Mouse (Mus musculus) embryo, embryonic 10 days (tissue): ENCODE results near the gene Dlgap1.

ENCODE experiments used
- DNase-seq: peaks from one replicate; pipeline ENCODE4 v3.0.0-alpha.2; 2015; ENCODE audit warnings: low spot score

The Dlgap1 gene

DNA sequence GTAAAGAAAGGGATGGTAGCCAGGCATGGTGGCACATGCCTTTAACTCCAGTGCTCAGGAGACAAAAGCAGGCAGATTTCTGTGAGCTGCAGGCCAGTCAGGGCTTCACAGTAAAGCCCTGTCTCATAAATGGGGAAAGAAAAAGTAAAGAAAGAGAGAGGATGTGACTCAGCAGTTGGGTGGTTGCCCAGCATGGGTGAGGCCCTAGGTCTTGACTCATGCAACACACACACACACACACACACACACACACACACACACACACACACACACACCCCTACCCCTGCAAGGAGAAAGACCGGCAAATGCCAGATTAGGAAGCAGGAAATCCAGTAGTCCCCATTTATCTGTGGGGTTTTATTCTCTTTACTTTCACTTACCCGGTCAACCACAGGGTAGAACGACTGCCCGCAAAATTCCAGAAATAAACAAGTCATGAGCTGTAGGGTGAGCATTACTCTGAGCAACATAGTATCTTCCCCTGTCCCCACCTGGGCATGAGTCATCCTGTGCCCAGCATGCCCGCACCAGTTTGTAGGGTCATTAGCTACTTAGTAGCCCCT lies 759.9 kb downstream of the Dlgap1 start:
- DNase-seq, result no peak

DNA sequence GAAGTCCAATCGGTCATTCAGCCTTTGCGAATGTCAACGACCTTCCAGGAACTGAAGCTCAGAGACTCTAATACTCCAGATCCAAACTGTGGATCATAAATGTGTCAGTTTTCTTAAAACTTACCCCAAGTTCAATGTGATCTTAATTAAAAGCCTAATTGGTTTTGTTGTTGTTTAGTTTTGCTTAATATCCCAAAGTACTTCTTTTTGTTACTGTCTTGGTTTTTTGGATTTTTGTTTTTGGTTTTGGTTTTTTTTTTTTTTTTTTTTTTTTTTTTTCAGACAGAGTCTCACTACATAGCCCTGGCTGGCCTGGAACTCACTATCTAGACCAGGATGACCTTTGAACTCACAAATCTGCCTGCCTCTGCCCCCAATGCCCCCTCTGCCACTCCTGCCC lies 765.9 kb downstream of the Dlgap1 start:
- DNase-seq, result no peak

DNA sequence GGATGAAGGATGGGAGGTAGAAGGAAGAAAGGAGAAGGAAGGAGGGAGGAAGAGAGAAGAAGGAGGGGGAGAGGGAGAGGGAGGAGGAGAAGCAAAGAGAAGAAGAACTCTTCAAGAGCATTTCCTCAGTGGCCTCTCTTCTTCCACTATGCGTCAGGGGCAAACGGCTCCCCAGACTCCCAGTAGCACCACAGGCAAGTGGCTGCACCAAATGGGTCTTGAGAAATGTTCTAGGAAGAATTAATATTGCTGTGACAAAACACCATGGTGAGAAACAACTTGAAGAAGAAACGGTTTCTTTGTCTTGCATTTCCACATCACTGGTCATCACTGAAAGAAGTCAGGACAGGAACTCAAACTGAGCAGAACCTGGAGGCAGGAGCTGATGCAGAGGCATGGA lies 766.5 kb downstream of the Dlgap1 start:
- no peak for DNase-seq

DNA sequence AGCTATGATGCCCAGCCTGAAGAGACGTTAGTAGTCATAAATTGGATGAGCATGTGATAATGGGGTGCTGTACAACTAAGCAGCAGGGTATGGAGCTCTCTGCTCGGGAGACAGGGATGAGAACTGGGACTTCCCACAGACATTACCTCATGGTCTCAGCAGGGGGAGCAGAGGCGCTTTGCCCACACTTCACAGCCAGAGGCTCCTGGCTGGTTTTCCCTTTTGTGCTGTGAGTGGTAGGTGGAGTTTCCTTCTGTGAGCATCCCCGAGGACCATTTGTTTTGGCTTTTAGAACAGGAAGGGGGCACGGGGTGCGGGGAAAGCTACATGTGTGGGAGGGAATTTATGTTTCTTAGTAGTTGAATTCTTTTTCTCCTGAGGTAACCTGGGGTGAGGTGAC lies 768.6 kb downstream of the Dlgap1 start:
- DNase-seq, result peak; percentile 83

DNA sequence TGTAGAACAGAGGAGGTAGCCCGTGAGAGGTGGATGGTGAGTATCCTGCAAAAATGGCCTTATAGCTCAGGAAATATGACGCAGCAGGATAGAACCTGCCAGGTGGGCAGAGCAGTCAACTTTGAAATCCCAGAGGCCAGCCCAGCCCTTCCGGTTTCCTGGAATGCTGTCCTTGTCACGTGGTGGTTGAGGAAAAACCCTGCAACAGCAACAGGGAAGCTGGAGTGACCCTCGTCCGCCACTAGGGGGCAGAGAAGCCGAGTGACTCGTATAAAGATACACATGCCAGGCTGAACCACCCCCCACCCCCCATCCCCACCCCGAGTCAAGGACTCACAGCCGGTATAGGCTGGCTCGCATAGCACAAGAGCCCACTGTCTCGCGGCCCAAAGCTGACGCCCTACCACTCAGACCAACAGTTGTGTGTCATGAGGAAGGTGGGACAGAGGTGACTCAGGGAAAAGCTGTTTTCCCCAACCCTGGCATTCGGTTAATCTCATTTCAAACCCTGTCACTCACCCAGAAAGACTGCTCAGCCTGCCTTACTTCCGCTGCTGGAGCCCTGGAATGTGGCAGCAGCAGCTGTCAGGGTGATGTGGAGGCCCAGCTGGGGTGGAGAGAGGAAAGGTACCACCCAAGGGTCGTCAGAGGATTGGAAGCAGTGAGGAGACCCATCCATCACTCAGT lies 769.4 kb downstream of the Dlgap1 start:
- peak; percentile 94 for DNase-seq

DNA sequence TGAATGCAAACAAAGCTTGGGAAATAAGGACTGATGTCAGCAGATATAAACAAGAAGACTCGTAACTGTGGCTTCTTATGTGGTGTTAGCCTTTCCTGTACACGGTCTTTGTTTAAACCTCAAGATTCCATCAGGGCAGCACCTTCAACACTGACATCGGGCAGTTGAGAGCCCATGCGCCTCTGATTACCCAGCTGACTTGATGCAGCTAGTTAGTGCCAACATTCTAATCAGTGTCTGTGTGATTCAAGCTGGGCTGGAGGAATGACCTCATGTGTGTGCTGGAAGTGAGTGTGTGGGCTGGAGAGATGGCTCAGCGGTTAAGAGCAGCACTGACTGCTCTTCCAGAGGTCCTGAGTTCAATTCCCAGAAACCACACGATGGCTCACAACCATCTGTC lies 770.5 kb downstream of the Dlgap1 start:
- no peak for DNase-seq

DNA sequence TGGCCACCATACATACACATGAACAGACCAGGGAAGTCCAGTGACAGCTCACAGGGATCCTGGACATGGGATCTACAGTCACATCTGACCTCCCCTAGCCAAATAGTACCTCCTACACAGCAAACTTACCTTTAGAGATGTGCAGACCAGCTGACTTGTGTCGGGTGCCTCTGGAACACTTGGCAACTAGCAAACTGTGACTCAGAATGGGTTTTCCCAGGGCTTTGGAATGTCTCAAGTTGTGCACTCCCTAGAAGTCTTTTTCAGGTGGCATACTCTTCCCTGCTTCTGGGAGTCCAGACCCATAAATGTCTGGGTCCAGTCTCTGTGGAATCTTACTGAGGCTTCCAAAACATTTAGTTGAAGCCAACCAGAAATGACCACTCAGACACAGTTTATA lies 772.8 kb downstream of the Dlgap1 start:
- no peak for DNase-seq

DNA sequence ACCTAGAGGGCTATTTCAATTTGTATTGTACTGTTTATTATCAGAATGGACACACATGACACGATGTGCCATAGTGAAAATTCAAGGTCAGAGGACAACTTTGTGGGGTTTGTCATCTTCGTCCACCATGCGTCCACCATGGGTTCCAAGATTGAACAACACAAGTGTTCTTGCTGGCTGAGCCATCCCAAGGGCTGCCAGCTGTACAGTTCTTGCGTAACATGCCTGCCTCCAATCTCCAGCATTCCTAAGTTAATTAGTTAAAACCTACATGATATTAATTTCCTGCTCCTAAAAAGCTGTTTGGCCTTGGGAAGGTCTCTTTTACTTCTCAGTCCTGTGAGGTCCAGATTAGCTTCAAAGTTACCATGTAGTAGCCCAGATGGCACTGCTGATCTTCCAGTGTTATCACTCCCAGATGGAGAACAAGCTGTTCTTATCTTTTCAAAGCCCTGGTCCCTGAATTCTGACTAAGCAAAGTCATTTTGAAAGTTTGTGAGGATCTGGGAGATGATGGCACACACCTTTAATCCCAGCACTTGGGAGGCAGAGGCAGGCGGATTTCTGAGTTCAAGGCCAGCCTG lies 775.8 kb downstream of the Dlgap1 start:
- no peak for DNase-seq

DNA sequence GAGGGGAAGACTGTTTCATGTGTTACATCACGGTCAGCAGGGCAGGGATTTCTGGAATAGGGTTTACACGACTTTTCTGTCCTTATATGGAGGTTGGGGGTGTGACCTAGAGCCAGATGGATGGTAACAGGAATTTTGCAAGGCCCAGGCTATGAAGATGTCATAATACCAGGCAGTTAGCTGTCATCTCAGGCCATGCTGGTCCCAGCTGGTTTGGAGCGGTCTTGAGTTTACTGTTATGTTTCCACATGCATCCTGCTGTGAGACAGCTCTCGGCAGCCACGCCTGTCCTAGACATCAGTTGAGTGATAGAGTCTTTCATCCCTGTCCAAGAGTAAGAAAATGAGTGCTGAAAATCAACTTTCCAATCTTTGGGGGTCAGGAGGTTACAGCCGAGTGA lies 776.5 kb downstream of the Dlgap1 start:
- DNase-seq, result no peak

DNA sequence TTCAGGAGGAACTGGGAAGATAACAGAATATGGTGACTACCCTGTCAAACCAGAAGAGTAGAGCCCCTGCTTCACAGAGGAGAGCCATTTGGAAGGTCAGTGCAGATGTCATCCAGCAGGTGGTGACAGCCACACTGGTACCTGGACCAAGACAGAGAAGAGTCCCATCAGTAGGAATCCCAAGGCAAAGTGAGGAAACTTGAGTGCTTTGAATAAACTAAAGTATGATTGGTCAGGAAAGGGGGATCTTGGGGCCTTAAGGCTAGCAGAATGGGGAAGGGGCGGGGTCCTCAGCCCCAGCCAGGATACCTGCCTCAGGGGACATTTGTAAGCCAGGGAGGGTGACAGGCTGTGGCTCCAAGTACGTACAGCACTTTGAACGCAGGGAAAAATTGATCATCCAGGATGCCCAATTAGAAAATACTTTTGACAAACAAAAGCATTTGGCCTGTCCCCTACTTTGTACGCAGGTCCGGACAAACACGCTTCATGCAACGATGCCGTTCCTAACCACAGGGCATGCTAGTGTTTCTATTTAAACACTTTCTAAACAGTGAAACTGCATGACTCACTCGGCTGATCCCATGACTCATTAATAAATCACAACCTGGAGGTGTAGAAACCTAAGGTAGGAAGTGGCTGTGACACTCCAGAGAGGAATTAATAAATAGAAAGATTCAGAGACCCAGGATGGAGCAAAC lies 777.7 kb downstream of the Dlgap1 start:
- DNase-seq, result peak; percentile 39

DNA sequence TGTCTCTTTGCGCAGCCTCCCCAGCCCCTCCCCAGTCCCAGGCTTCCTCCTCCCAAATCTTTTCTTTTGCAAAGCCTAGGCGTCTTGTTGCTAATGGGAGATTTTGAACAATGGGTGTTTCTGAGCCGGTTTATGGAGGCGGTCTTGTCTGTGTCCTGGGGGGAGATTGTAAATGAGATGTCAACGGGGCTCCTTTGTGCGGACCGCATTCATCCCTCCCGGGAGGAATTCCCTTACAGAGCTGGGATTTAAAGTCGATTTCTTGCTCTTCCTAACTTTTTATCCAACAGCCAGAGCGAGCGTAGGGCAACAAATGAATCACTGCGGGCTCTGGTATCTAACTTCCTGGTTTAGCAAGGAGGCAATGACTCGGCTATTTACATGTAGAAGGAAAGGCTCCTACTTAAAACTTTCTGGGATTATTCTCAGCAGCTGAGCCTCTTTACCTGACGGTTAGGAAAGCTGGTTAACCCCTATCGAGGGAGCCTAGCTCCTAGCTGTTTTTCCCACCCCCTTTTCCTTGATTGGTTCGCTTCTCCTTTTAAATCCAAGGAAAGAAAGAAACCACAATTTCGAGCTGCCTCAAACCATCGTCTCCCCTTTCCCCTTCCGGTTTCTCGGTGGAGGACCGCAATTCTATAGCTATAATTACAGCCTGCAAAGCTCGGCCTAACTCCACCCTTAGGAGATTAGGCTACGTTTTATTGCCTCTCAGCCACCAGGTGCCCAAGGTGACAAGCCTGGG lies 779.0 kb downstream of the Dlgap1 start:
- DNase-seq, result peak; percentile 65

DNA sequence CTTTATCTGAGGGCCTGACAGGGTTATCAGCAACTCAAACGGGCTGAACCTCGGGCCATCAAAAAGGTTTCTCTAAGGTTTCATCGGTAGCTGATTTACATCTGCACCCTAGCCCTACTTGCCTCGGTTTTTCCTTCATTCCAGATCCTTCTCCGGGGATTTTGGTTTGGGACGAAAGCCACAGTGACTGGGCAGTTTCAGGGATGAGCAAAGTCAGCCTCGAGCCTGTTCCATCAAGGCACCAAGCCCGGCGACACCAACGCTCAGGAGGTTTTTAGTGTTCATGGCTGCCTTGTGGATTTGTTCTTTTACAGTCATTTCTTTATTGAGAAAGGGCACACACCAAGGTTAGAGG lies 779.6 kb downstream of the Dlgap1 start:
- DNase-seq, result peak; percentile 25

DNA sequence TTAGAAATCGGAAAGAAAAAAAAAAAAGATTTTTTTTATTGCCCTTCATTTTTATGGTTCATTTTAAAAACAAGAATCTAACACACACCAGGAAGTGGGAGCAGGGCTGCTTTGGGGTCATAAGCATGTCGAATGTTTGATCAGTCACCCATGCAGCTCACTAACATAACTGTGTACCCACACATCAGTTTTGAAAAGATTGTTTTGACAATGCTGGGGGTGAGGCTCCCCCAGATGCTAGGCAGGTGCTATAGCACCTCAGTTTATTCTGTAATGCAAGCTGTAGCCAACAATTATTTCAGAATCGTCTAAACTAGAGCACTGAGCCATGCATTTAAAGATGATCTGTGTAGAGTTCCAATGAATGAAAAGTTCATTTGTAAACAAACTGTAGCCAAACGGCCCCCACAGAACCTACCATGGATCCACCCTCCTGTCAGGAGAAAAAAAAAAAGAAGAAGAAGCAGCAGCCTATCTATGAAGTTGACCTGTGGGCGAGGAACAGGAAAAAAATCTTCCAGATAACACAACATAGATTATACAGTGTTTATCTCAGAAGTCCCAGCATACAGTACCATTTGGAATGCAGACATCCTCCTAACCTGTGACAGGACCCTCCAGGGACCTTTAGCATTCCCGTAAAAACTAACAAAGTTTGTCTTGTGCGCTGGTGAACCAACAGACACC lies 780.2 kb downstream of the Dlgap1 start:
- DNase-seq, result no peak

DNA sequence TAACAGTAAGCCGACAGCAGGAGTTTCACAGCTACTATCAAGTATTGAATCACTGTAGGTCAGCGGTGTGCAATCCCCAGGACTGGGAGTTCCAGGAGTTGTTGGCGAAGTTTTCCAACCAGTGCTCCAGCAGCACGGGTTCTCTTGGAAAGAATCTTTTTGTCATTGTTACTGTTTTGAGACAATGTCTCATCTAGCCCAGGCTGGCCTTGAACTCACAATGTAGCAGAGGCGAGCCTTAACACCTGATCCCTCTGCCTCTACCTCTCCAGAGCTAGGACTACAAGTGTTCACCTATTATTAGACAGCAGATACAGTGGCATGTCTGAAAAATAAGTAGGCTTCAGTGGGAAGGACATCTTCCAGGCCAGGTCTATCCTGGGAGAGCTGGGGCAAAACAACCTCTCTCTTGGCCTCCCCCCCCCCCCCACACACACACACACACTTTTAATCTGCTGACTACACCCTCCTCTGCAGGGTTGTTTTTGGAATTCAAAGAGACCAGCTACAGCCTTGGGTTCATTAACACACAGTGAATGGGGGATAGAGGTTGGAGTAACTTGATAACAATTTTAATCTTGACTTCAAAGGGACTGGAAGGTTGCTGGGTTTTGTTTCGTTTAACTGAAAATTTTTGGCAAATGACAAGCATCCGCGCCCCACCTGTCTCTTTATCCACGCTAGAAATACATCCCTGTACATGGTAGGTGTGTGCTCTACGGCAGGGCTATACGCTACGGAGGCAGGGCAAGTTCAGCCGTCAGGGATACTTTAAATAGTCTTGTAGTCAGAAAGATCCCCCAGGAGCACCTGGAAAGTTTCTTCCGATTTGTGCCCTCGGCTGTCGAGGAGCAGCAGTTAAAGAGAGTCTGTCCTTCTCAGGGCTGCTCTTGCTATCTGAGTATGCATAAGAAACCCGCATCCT lies 781.6 kb downstream of the Dlgap1 start:
- no peak for DNase-seq

DNA sequence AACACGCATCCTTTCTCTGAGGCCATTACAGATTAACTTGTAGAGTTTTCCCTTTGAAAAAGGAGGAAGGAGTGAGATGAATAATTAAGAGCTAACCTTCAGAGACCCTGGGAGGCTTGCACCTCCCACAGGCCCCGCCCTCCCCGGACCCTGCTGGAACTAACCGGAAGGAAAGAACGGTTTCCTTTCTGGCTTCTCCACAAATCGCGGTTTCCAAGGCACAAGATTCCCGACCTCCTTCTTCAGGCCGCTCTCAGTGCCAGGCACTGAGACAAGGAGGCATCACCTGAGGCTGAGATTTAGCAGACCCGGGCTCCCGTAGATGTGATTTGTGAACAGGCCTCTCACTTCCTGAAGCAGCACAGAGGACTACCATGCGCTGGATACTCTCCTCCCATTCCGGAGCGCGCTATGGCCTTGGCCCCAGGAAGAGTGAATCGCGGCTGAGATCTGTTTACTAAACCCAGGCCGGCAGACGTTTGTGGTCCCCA lies 782.3 kb downstream of the Dlgap1 start:
- DNase-seq, result peak; percentile 66

DNA sequence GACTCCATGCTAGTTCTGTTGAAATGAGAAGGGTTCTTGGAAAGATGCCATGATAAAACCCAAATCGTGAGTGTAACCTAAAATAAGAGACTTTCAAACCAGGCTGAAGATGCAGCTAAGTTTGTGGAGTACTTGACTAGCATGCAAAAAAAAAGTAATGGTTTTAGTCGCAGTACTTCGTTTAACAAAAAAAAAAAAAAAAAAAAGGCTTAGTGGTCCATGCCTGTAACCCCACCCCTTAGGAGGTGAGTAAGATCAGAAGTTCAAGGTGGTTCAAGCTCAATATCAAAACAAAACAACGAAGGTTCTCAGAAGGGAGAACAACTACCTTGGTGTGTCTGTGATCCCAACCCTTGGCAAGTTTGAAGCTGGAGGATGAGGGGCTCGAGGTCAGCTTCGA lies 782.8 kb downstream of the Dlgap1 start:
- DNase-seq, result no peak

DNA sequence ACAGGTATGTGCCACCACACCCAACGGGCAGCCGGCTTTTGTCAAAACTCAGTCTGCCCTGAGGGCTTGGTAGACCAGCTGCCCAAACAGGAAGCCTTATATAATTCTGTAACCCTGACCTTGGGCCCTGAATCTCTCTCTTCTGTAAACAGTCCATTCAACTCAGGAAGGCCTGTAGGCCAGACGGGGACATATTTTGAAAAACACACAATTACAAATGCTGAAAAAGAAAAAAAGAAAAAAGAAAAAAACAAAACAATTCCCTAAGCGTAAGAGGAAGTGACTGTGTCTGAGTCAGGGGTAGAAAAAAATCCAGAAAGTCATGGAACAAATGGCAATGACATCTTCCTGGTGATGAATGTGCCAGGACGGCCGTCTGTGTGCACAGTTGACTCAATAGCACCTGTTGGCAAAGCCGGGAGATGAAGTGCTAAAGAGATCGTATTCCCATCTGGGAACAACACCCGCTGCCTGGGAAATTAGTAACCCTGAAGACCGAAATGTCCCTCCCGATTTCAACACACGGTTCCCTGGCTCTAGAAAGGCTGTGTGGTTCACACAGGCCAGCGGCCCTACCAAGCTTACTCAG lies 784.7 kb downstream of the Dlgap1 start:
- DNase-seq, result peak; percentile 28

DNA sequence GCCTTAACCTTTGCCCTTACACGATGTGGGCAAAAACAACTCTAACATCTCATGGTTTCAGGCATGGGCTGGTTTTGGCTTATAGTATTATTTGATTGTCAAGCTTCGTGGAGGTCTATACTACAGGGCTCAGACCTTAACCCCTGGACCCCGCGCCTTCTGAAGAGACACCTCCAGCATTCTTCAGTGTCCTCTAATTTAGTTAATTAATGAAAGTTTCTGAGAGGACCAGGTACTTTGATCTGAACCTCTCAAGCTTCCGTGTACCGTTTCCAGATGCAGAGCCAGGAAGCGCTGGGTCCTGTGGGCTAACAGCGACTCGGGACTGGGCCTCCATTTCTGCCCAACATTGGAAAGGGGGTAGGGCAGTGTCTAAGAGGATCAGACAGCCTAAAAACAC lies 785.2 kb downstream of the Dlgap1 start:
- no peak for DNase-seq

DNA sequence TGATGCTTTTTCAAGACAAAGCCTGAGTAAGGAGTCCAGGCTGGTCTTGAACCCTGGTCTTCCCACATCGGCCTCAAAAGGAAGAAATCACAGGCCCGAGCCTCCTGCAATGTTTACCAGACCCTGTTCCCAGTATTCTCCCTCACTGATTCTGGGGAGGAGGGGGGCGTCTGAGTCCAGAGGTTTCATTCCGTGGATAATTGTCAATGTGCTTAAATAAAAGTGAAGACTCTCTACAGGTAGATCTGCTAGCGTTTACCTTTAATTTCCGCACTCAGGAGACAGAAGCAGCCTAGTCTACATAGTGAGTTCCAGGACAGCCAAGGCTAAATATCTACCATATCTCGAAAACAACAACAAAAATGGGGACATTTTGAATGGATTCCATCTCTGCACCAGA lies 785.8 kb downstream of the Dlgap1 start:
- no peak for DNase-seq

DNA sequence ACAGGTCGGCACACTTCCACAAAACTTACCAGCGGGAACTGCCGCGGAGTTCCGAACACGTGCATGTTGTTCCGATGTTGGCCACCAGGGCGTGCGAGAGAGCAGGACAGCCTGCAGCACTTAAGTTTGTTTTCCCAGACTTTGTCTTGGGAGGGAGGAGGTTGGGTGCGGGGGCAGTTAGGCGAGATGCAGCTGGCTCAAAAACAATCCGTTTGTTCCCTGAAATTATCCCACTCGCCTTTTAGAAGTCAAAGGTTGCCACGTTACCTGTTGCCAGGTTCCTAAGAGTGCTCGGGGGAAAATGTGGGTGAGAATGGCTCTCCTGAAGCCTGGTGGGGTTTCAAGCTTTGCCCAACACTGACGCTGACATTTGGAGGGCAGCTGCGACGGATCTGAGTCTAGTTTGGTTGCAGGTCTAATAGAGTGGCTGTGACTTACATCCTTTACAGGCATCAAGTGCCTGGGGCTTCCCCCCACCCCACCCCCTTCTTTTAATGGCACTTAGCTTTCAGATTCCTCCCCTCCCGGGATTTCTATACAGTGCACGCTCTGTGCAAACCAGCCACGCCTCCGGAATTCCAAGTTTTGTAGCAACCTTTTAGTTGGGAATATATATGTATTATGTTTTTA lies 786.3 kb downstream of the Dlgap1 start:
- DNase-seq, result peak; percentile 96
